Mouse (Mus musculus) megakaryocyte, adult 5-6 weeks (primary cell): ENCODE results near the gene 2310034G01Rik. TPM values are rescaled to one million over a fixed set of nuclear protein-coding genes. Genes with fewer than 3 reads are reported as not detected.

ENCODE experiments used
- ATAC-seq: 2 replicates; pipeline ENCODE4 v1.8.0; 2016; ENCODE audit warnings: mild to moderate bottlenecking, inconsistent platforms; ENCODE audit not compliant: poor library complexity, severe bottlenecking
- total RNA-seq, 2 experiments: library from RNA; stranded (forward) in 1 of 2; stranded (reverse) in 1 of 2; fragments of 153-499, 151-499 nt in 1 of 2; fragments of 221-1000, 200-1000 nt in 1 of 2; gene quantifications; 2 replicates each; pipeline versions ENCODE4 v1.2.3 to v1.2.4; 2015 to 2017

Gene 2310034G01Rik
- total RNA-seq, 2 experiments from 2014 or later, result 0.48 TPM; not detected in 1

GRCm38 (mm10) chr19:46303251-46304215 is 46.6 kb downstream of the 2310034G01Rik start:
- ATAC-seq, result no peak

- no peak for ATAC-seq
Observed at GRCm38 (mm10) chr19:46302551-46302950, 47.6 kb downstream of the 2310034G01Rik start.

GRCm38 (mm10) chr19:46300294-46301045 is 49.6 kb downstream of the 2310034G01Rik start:
- no peak for ATAC-seq

Other genes starting within 250 kb of the 2310034G01Rik start
- gene Elovl3, start 218.4 kb downstream of the 2310034G01Rik start, total RNA-seq (2015), result not detected in 2 replicates
- gene Elovl3, start 218.4 kb downstream of the 2310034G01Rik start, total RNA-seq (2017), result not detected in 2 replicates
- not detected in 2 replicates for gene Pitx3, start 202.0 kb downstream of the 2310034G01Rik start, total RNA-seq (2015)
- not detected in 2 replicates for gene Pitx3, start 202.0 kb downstream of the 2310034G01Rik start, total RNA-seq (2017)
- gene Gbf1, start 197.8 kb downstream of the 2310034G01Rik start, total RNA-seq (2015), result 28.2 and 36.0 TPM in 2 replicates
- gene Gbf1, start 197.8 kb downstream of the 2310034G01Rik start, total RNA-seq (2017), result 27.0 and 38.8 TPM in 2 replicates
- gene Nfkb2, start 46.0 kb downstream of the 2310034G01Rik start, total RNA-seq (2015), result 8.1 and 10.0 TPM in 2 replicates
- 14.6 and 20.3 TPM in 2 replicates for gene Nfkb2, start 46.0 kb downstream of the 2310034G01Rik start, total RNA-seq (2017)
- gene Psd, start 23.1 kb downstream of the 2310034G01Rik start, total RNA-seq (2015), result 0.11 and 0.36 TPM in 2 replicates
- not detected in 2 replicates for gene Psd, start 23.1 kb downstream of the 2310034G01Rik start, total RNA-seq (2017)
- gene Fbxl15, start 22.1 kb downstream of the 2310034G01Rik start, total RNA-seq (2015), result 1.9 and 2.1 TPM in 2 replicates
- 1.3 and 1.8 TPM in 2 replicates for gene Fbxl15, start 22.1 kb downstream of the 2310034G01Rik start, total RNA-seq (2017)
- 31.3 and 33.1 TPM in 2 replicates for gene Cuedc2, start 11.6 kb downstream of the 2310034G01Rik start, total RNA-seq (2015)
- gene Cuedc2, start 11.6 kb downstream of the 2310034G01Rik start, total RNA-seq (2017), result 108 and 114 TPM in 2 replicates
- 17.2 and 18.1 TPM in 2 replicates for gene Mfsd13a, start 9.2 kb downstream of the 2310034G01Rik start, total RNA-seq (2015)
- 8.1 and 11.7 TPM in 2 replicates for gene Mfsd13a, start 9.2 kb downstream of the 2310034G01Rik start, total RNA-seq (2017)
- 52.7 and 59.6 TPM in 2 replicates for gene Actr1a, start 45.4 kb upstream of the 2310034G01Rik start, total RNA-seq (2015)
- 98.0 and 106 TPM in 2 replicates for gene Actr1a, start 45.4 kb upstream of the 2310034G01Rik start, total RNA-seq (2017)
- gene Sufu, start 46.6 kb upstream of the 2310034G01Rik start, total RNA-seq (2015), result 6.4 and 6.9 TPM in 2 replicates
- 3.0 and 5.5 TPM in 2 replicates for gene Sufu, start 46.6 kb upstream of the 2310034G01Rik start, total RNA-seq (2017)
- 14.1 and 18.2 TPM in 2 replicates for gene Trim8, start 151.4 kb upstream of the 2310034G01Rik start, total RNA-seq (2015)
- 18.0 and 20.1 TPM in 2 replicates for gene Trim8, start 151.4 kb upstream of the 2310034G01Rik start, total RNA-seq (2017)
- gene Arl3, start 222.9 kb upstream of the 2310034G01Rik start, total RNA-seq (2015), result 13.5 and 15.7 TPM in 2 replicates
- gene Arl3, start 222.9 kb upstream of the 2310034G01Rik start, total RNA-seq (2017), result 13.2 and 21.6 TPM in 2 replicates
- gene Sfxn2, start 223.1 kb upstream of the 2310034G01Rik start, total RNA-seq (2015), result 5.2 and 6.6 TPM in 2 replicates
- gene Sfxn2, start 223.1 kb upstream of the 2310034G01Rik start, total RNA-seq (2017), result 7.7 and 9.6 TPM in 2 replicates
- 23.4 and 23.8 TPM in 2 replicates for gene Wbp1l, start 248.8 kb upstream of the 2310034G01Rik start, total RNA-seq (2015)
- 36.9 and 39.8 TPM in 2 replicates for gene Wbp1l, start 248.8 kb upstream of the 2310034G01Rik start, total RNA-seq (2017)